Mouse (Mus musculus): ENCODE measurements at regions not wholly inside any gene's neighbourhood (a gene's known extent, or its start where the extent isn't known, plus 50 kb on each side); places are given as distances from the start of the nearest gene placed in this dataset.

DNA sequence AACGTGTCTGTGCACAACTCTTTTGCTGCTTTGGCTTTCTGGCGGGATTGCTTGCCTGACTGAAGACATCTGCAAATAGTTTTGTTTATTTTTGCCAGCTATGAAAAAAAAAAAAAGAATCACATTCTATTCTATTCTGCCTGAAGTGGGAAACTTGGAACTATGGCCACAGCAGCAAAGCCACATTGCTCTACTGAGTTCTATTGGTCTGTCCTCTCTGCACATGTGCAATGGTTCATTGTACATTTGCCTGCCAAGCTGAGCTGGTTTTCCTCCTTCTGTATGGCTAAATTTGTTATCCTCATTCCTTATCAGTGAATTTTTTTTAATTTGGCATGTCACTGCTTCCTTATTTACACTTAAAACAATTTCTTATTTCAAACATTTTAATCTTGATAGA, 211.1 kb upstream of the Mdfic start:
- TF ChIP-seq CTCF (IDR thresholded peaks at IDR 0.05; ENCODE audit: low read depth) (no peak), EP300 (IDR thresholded peaks at IDR 0.05; ENCODE audit: low read depth) (no peak)

Data from liver, embryonic 14.5 days (tissue).